Mouse (Mus musculus) liver, embryonic 18 days (tissue): ENCODE results near the gene Yipf1. TPM values are rescaled to one million over a fixed set of nuclear protein-coding genes. Genes with fewer than 3 reads are reported as not detected.

Source experiments
- polyA plus RNA-seq: library from polyadenylated mRNA; depleted of rRNA; stranded (reverse); fragments of >200 nt; gene quantifications from 2 replicates; pipeline ENCODE4 v1.2.3, GENCODE M21; 2012; rRNA removed

The Yipf1 gene
- 13.4 and 15.3 TPM in 2 replicates for polyA plus RNA-seq

GRCm38 (mm10) chr4:107313690-107314478 is at the start of gene Yipf1:
Gene Yipf1, plus strand, starts transcription at chr4:107314363.

GRCm38 (mm10) chr4:107306966-107307365 is 7.2 kb upstream of the Yipf1 start, which contains the start of gene Dio1:
Gene Dio1, minus strand, starts transcription at chr4:107307169.

DNA sequence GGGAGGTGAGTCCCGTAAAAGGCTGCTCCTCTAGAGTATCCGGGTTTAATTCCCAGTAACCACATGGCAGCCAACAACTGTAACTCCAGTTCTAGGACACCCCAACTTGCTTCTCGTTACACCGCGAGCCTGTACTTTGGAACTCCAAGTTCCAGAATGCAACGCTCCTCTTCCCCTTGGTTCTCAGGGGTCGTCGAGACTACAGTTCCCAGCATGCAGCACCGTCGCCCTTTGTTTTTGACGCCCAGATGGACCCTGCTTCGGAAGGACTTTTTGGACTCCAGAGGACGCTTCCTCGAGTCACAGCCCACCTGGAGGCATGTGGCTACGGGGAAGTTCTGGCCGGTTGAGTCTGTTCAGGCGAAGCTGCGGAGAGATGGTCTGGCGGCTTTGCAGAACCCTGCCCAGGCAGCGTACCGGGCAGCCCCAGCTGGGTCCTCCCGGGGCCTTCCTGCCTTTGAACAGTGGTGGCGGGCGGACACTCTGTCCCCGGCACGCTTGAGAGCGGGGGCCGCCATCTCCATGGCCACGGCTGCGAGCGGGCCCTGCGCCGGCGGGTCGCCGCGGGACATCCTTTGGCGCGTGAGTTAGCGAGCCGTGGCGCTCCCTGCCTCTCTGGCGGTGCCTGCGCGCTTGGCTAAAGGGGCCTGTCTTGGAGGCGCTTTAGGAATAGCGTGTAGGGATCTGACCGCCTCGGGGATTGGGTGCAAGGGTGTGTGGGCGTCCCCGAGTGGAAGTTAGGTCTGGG is 53.6 kb downstream of the Yipf1 start, which contains the start of gene Ndc1:
Gene Ndc1, plus strand, starts transcription at position 218 of the 748 bp plus-strand sequence.

Other genes with a start within 250 kb of the Yipf1 start
- gene Mrpl37, start 247.5 kb upstream of the Yipf1 start, polyA plus RNA-seq = 34.4 and 35.7 TPM in 2 replicates
- 2.4 and 2.9 TPM in 2 replicates for gene Cyb5rl, start 247.4 kb upstream of the Yipf1 start, polyA plus RNA-seq
- gene Cdcp2, start 217.5 kb upstream of the Yipf1 start, polyA plus RNA-seq = not detected in 2 replicates
- gene Tmem59, start 136.0 kb upstream of the Yipf1 start, polyA plus RNA-seq = 111 and 119 TPM in 2 replicates
- 7.2 and 7.6 TPM in 2 replicates for gene Tceanc2, start 135.2 kb upstream of the Yipf1 start, polyA plus RNA-seq
- 0.05 TPM in 1 of 2 replicates, not detected in the other for gene Ldlrad1, start 105.2 kb upstream of the Yipf1 start, polyA plus RNA-seq
- gene Lrrc42, start 60.8 kb upstream of the Yipf1 start, polyA plus RNA-seq = 8.6 and 9.5 TPM in 2 replicates
- 6.7 and 6.8 TPM in 2 replicates for gene Hspb11, start 60.8 kb upstream of the Yipf1 start, polyA plus RNA-seq
- 0.09 and 0.23 TPM in 2 replicates for gene Dio1, start 7.2 kb upstream of the Yipf1 start, polyA plus RNA-seq
- gene Ndc1, start 53.4 kb downstream of the Yipf1 start, polyA plus RNA-seq = 5.8 and 6.3 TPM in 2 replicates
- 0.05 and 0.07 TPM in 2 replicates for gene Glis1, start 120.2 kb downstream of the Yipf1 start, polyA plus RNA-seq